Mouse (Mus musculus) liver, postnatal 0 days (tissue): Measurements from ENCODE around the gene Pacsin1. TPM values are rescaled to one million over a fixed set of nuclear protein-coding genes. Genes with fewer than 3 reads are reported as not detected.

ENCODE experiments used
- ATAC-seq: fragments of 200-750 bp; cut with Nextera tagmentation; 2 replicates; pipeline ENCODE4 v1.8.0; 2017; ENCODE audit warnings: mild to moderate bottlenecking, moderate library complexity
- DNase-seq: peaks from one replicate; pipeline ENCODE4 v3.0.0-alpha.2; 2016
- H3K27ac ChIP-seq: fragments of 300-500 bp; sonication (generic); 2 replicates; pipeline ENCODE4 v1.5.1; 2014; ENCODE audit warnings: antibody characterized with exemption, moderate library complexity, mild to moderate bottlenecking, low read depth
- H3K27me3 ChIP-seq: fragments of 300-500 bp; sonication (generic); 2 replicates; pipeline ENCODE4 v1.6.1; 2014; ENCODE audit warnings: low read length, control low read depth, mixed read lengths; ENCODE audit not compliant: insufficient read depth
- H3K36me3 ChIP-seq: fragments of 300-500 bp; sonication (generic); replicated peaks from 2 replicates; pipeline ENCODE4 v1.6.1; 2014; ENCODE audit warnings: mild to moderate bottlenecking, control low read depth, low read length, moderate library complexity, mixed read lengths; ENCODE audit not compliant: insufficient read depth
- H3K4me1 ChIP-seq: fragments of 300-500 bp; sonication (generic); 2 replicates; pipeline ENCODE4 v1.6.1; 2014; ENCODE audit warnings: antibody characterized with exemption, mild to moderate bottlenecking, control low read depth; ENCODE audit not compliant: insufficient read depth
- H3K4me2 ChIP-seq: fragments of 300-500 bp; sonication (generic); 2 replicates; pipeline ENCODE4 v1.6.1; 2014; ENCODE audit warnings: low read depth, mild to moderate bottlenecking, low read length, moderate library complexity, mixed read lengths
- H3K4me3 ChIP-seq: fragments of 300-500 bp; sonication (generic); 2 replicates; pipeline ENCODE4 v1.5.1; 2014; ENCODE audit warnings: low read depth, low read length
- H3K9ac ChIP-seq: fragments of 300-500 bp; sonication (generic); replicated peaks from 2 replicates; pipeline ENCODE4 v1.6.1; 2014; ENCODE audit warnings: mild to moderate bottlenecking, moderate library complexity
- H3K9me3 ChIP-seq: fragments of 300-500 bp; sonication (generic); 2 replicates; pipeline ENCODE4 v1.6.1; 2016; ENCODE audit warnings: mild to moderate bottlenecking, control low read depth, low read length, mixed read lengths
- CTCF ChIP-seq: sonication (generic); IDR thresholded peaks from 2 replicates; pipeline ENCODE4 v1.5.1; 2016; ENCODE audit warnings: antibody characterized with exemption, low read depth
- EP300 ChIP-seq: IDR thresholded peaks from 2 replicates; pipeline ENCODE4 v1.6.1; 2016; ENCODE audit warnings: antibody characterized with exemption, low read depth, mild to moderate bottlenecking
- WGBS: fragments of 180-500 bp; shearing (Covaris S2); extraction: QIAGEN DNeasy Blood & Tissue Kit; methylation state at CpG from one replicate; pipeline ENCODE4 v1.1.7; 2014; ENCODE audit not compliant: insufficient replicate concordance; 5-methylcytosine and 5-hydroxymethylcytosine counted together
- polyA plus RNA-seq: library from polyadenylated mRNA; unstranded; fragments of >200 nt; fragmentation: Nextera tagmentation; extraction: Ambion mirVana; gene quantifications from 2 replicates; pipeline ENCODE4 v1.2.1, GENCODE M21; 2015

Pacsin1 gene
- polyA plus RNA-seq, 1 experiment from 2014 or later, result 0.29 TPM

DNA sequence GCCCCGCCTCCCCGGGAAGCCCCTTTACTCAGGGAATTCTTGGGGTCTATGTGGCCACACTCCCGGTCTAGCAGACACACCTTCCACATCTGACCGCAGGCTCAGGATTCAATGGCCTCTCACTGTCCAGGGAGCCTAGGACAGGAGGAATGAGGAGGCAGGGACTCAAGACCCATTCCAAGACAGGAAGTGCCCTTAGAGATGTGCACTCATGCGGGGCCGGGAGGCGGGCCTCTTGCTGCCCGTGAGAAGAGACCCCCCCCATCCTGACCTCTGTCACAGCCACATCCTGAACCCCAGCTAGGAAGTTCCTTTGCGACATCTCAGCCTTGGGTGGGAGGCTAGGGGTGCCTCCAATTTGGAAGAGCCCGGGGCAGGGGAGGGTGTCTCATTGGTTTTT lies 69.7 kb downstream of the Pacsin1 start:
- Histone ChIP-seq H3K9ac (no peak overlapping the region), H3K27me3 (no peaks in the 10 kb centered on the region), H3K4me3 (no peak overlapping the region), H3K9me3 (no peaks in the 10 kb centered on the region), H3K27ac (no peak overlapping the region), H3K4me1 (peaks cover 5% of the 10 kb centered on the region; the same call in 1 of the 2 replicates), H3K4me2 (no peak overlapping the region), H3K36me3 (no peaks in the 10 kb centered on the region)
- no peak for TF ChIP-seq CTCF
- TF ChIP-seq EP300, result no peak
- WGBS, result 33% methylated on average over 10 of the region's 10 CpGs
- ATAC-seq (no peak), DNase-seq (no peak)

DNA sequence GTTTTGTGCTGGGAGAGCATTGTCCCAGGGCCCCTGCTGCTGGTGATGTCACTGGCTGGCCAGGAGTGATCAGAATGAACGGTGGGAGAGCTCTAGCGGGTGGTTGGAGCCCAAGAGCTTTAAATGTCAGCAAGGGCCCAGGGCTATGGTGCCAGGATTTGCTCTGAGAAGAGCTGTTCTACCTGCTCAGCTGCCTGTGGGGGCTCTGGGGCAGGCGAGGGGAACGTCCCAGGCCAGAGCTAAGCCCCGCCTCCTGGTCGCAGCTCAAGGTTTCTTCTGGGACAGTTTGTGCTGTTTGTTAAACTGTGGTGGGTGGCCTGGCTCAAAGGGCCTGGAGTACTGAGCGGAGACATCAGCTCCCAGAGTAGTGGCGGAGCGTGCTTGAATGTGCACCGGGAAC lies 70.1 kb downstream of the Pacsin1 start:
- TF ChIP-seq CTCF, result no peak
- TF ChIP-seq EP300, result no peak
- WGBS, result 19% methylated on average over 10 of the region's 10 CpGs
- no peaks in the 10 kb centered on the region for H3K9me3 ChIP-seq
- H3K27ac ChIP-seq, result no peak overlapping the region
- H3K4me3 ChIP-seq, result no peak overlapping the region
- no peak overlapping the region for H3K9ac ChIP-seq
- DNase-seq, result peak; percentile 38
- H3K4me1 ChIP-seq, result peaks cover 5% of the 10 kb centered on the region; the same call in 1 of the 2 replicates
- H3K4me2 ChIP-seq, result no peak overlapping the region
- no peaks in the 10 kb centered on the region for H3K27me3 ChIP-seq
- ATAC-seq, result no peak
- no peaks in the 10 kb centered on the region for H3K36me3 ChIP-seq

DNA sequence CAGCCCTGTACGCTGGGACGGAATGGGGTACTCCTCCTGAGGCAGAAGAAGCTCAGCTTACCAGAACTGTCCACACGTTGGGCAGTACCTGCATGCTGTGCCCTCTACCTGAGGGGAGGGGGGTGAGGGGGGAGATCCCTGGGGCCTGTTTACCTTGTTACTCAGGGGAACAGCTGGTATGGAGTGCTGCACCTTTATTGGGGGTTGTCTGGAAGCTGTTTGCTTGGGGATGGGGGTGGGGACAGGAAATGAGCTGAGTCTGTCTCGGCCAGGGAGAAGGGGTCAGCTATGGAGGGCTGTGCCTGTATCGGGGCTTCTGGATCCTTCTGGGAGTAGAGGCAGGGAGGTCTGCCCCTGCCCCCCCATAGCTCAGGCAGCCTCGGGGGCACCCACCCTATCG lies 71.2 kb downstream of the Pacsin1 start:
- no peak for ATAC-seq
- H3K36me3 ChIP-seq, result no peaks in the 10 kb centered on the region
- no peak overlapping the region for H3K9ac ChIP-seq
- no peaks in the 10 kb centered on the region for H3K27me3 ChIP-seq
- no peak overlapping the region for H3K4me2 ChIP-seq
- no peak overlapping the region for H3K4me3 ChIP-seq
- WGBS, result 41% methylated on average over 7 of the region's 7 CpGs
- TF ChIP-seq CTCF, result no peak
- TF ChIP-seq EP300, result no peak
- H3K27ac ChIP-seq, result no peak overlapping the region
- H3K4me1 ChIP-seq, result peaks cover 5% of the 10 kb centered on the region; the same call in 1 of the 2 replicates
- no peak for DNase-seq
- no peaks in the 10 kb centered on the region for H3K9me3 ChIP-seq

DNA sequence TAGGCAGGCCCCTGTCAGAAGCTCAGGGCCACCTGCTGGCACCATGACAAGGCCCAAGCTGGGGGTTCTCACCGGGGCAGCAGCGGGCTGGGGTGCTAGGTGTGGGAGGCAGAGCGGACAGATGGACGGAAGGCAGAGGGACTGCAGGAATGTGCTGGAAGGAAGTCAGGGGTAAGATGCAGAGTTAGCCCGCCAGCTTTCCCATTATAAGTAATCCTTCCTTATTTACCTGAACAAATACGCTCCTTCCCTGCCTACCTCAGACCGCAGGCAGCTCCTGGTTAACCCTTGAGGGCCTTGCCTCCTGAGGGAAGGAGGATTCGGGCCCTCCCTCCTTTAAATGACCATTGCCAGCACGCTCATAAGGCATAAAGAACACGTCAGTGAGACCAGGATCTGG lies 73.5 kb downstream of the Pacsin1 start, which contains the start of gene Spdef:
TSS of gene Spdef (minus strand) at position 186 of the 400 bp plus-strand sequence.
- Histone ChIP-seq H3K36me3 (no peaks in the 10 kb centered on the region), H3K9me3 (no peaks in the 10 kb centered on the region), H3K4me3 (no peak within 1 kb of the TSS), H3K9ac (no peak within 1 kb of the TSS), H3K27me3 (no peaks in the 10 kb centered on the region), H3K4me2 (no peak within 1 kb of the TSS), H3K27ac (no peak within 1 kb of the TSS), H3K4me1 (peaks cover 5% of the 10 kb centered on the region; the same call in 1 of the 2 replicates)
- TF ChIP-seq CTCF (no peak), EP300 (no peak)
- WGBS, result 71% methylated on average over 10 of the region's 10 CpGs
- DNase-seq, result no peak
- ATAC-seq, result no peak

DNA sequence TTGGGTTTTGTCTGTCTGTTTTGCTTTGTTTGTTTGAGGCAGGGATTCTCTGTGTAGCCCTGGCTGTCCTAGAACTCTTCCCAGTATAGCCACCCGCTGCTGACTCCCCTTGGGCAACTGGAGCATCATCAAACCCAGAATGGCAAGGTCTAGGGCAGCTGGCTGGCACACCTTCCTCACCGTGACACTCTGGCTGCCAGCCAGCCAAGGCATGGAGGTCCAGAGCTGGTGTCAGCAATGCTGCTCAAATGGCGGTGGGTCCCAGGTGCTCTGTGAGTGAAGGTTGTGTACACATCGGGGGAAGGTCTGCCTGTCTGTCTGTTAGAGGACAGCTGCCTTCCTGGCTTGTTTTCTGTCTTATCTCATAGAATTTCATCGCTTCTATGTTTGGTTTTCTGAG lies 76.8 kb downstream of the Pacsin1 start:
- Histone ChIP-seq H3K27ac (no peak overlapping the region), H3K4me2 (no peak overlapping the region), H3K4me1 (no peaks in the 10 kb centered on the region), H3K9me3 (no peaks in the 10 kb centered on the region), H3K9ac (no peak overlapping the region), H3K27me3 (no peaks in the 10 kb centered on the region), H3K36me3 (no peaks in the 10 kb centered on the region), H3K4me3 (no peak overlapping the region)
- DNase-seq, result no peak
- no peak for TF ChIP-seq CTCF
- ATAC-seq, result no peak
- 58% methylated on average over 5 of the region's 5 CpGs for WGBS

DNA sequence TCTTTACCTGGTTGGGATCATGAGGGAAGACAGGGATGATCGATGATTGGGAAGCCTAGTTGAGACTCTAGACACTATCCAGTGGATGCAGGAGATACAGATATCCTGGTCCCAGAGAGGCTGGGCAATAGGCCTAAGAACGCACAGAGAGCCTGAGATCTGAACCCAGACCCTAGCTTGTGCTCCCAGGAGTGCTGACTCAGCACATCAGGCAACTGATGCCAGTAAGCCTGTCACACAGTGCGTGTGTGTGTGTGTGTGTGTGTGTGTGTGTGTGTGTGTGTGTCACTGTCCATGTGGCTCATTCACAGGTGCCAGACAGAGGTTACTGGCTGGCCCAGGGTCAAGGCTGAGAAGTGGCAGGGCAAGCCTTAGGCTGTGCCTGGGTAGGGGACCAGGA lies 77.4 kb downstream of the Pacsin1 start:
- no peak for TF ChIP-seq CTCF
- no peak for TF ChIP-seq EP300
- Histone ChIP-seq H3K4me3 (no peak overlapping the region), H3K27me3 (no peaks in the 10 kb centered on the region), H3K9ac (no peak overlapping the region), H3K9me3 (no peaks in the 10 kb centered on the region), H3K36me3 (no peaks in the 10 kb centered on the region), H3K4me1 (no peaks in the 10 kb centered on the region), H3K27ac (no peak overlapping the region), H3K4me2 (no peak overlapping the region)
- no peak for ATAC-seq
- WGBS, result 56% methylated on average over 3 of the region's 3 CpGs
- no peak for DNase-seq

DNA sequence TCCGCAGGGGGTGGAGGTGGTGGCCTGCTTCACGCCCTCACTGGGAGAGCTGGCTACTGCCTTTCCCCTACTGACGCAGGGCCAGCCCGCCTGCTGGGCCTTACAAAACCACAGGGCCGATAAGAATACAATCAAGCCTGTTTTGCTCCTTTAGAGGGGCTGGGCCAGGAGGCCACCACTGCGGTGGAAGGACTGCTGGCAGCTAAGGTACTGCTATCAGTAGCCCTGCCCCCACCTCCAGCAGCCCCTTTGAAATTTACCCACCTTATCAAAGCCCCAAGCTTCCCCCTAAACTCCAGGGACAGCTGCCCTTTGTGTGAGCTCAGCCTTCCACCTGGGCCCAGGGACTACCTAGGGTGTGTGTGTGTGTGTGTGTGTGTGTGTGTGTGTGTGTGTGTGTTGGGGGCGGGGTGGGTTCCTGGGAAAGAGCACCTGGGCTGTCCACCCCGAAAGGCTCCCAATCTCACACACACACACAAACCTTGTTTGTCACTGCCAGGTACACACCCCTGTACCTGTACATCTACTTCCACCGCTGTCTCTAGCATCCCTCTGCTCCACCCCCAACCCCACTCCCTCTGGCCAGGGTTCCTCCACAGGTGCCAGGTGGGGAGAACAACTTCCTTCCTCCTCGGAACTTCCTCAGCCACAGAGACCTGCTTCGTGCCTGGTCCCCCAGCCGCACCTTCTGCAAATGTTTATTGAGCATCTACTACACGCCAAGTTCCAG lies 79.2 kb downstream of the Pacsin1 start:
- WGBS, result 15% methylated on average over 12 of the region's 13 CpGs
- TF ChIP-seq EP300 (no peak), CTCF (no peak)
- Histone ChIP-seq H3K27me3 (no peaks in the 10 kb centered on the region), H3K4me1 (no peaks in the 10 kb centered on the region), H3K4me2 (no peak overlapping the region), H3K36me3 (no peaks in the 10 kb centered on the region), H3K9me3 (no peaks in the 10 kb centered on the region), H3K4me3 (no peak overlapping the region), H3K27ac (no peak overlapping the region), H3K9ac (no peak overlapping the region)
- DNase-seq (no peak), ATAC-seq (no peak)
